Mouse (Mus musculus): Measurements from ENCODE around the gene Comp. TPM values are rescaled to one million over a fixed set of nuclear protein-coding genes. Genes with fewer than 3 reads are reported as not detected.
A peak's percentile ranks its signal among the peaks of the same experiment; 100 is the strongest.

The Comp gene
- total and polyA plus RNA-seq, 2 experiments = not detected

- no peak for TF ChIP-seq CTCF (IDR thresholded peaks at IDR 0.05; ENCODE audit: low read depth, low read length)
- TF ChIP-seq POLR2A (IDR thresholded peaks at IDR 0.05; ENCODE audit: extremely low read depth, insufficient read depth, low read length) = no peak
- peak; percentile 42 for DNase-seq (ENCODE audit: extremely low read depth, low read depth, low spot score)
- Histone ChIP-seq H3K36me3 (ENCODE audit: control insufficient read depth, insufficient read depth, low read length) (no peaks in the 10 kb centered on the region), H3K4me1 (ENCODE audit: control insufficient read depth, insufficient read depth, low read length) (peaks cover 44% of the 10 kb centered on the region), H3K27me3 (ENCODE audit: control insufficient read depth, insufficient read depth, low read length) (no peaks in the 10 kb centered on the region), H3K27ac (replicated peaks; ENCODE audit: insufficient read depth, low read depth, low read length) (peak overlapping the region; percentile 37), H3K79me2 (ENCODE audit: control insufficient read depth, insufficient read depth, low read length) (peaks cover 57% of the 10 kb centered on the region), H3K4me3 (ENCODE audit: insufficient read depth, low read depth, low read length) (peak overlapping the region; percentile 96), H3K9ac (ENCODE audit: low read depth, low read length) (peak overlapping the region; percentile 99)
- 29% methylated on average over 15 of the region's 15 CpGs for WGBS
These were observed 22.0 kb upstream of the Comp start for GRCm38 (mm10) chr8:70351035-70351999.

GRCm38 (mm10) chr8:70352000-70352384, 21.4 kb upstream of the Comp start:
- 6% methylated on average over 3 of the region's 3 CpGs for WGBS
- Histone ChIP-seq H3K9ac (ENCODE audit: low read depth, low read length) (peak overlapping the region; percentile 99), H3K36me3 (ENCODE audit: control insufficient read depth, insufficient read depth, low read length) (no peaks in the 10 kb centered on the region), H3K4me3 (ENCODE audit: insufficient read depth, low read depth, low read length) (peak overlapping the region; percentile 96), H3K27ac (replicated peaks; ENCODE audit: insufficient read depth, low read depth, low read length) (peak overlapping the region; percentile 37), H3K4me1 (ENCODE audit: control insufficient read depth, insufficient read depth, low read length) (peaks cover 44% of the 10 kb centered on the region), H3K27me3 (ENCODE audit: control insufficient read depth, insufficient read depth, low read length) (no peaks in the 10 kb centered on the region), H3K79me2 (ENCODE audit: control insufficient read depth, insufficient read depth, low read length) (peaks cover 51% of the 10 kb centered on the region; the same call in 1 of the 2 replicates)
- TF ChIP-seq POLR2A (IDR thresholded peaks at IDR 0.05; ENCODE audit: extremely low read depth, insufficient read depth, low read length) (no peak), CTCF (IDR thresholded peaks at IDR 0.05; ENCODE audit: low read depth, low read length) (no peak)
- no peak for DNase-seq (ENCODE audit: extremely low read depth, low read depth, low spot score)

- Histone ChIP-seq H3K9ac (ENCODE audit: low read depth, low read length) (peak overlapping the region; percentile 99), H3K79me2 (ENCODE audit: control insufficient read depth, insufficient read depth, low read length) (peaks cover 46% of the 10 kb centered on the region; the same call in 1 of the 2 replicates), H3K4me1 (ENCODE audit: control insufficient read depth, insufficient read depth, low read length) (peaks cover 38% of the 10 kb centered on the region), H3K27ac (replicated peaks; ENCODE audit: insufficient read depth, low read depth, low read length) (peak overlapping the region; percentile 37), H3K27me3 (ENCODE audit: control insufficient read depth, insufficient read depth, low read length) (no peaks in the 10 kb centered on the region), H3K36me3 (ENCODE audit: control insufficient read depth, insufficient read depth, low read length) (no peaks in the 10 kb centered on the region), H3K4me3 (ENCODE audit: insufficient read depth, low read depth, low read length) (peak overlapping the region; percentile 96)
- TF ChIP-seq POLR2A (IDR thresholded peaks at IDR 0.05; ENCODE audit: extremely low read depth, insufficient read depth, low read length) = no peak
- TF ChIP-seq CTCF (IDR thresholded peaks at IDR 0.05; ENCODE audit: low read depth, low read length) = no peak
- whole genome bisulfite sequencing = under 1% methylated on average over 64 of the region's 64 CpGs
- no peak for DNase-seq (ENCODE audit: extremely low read depth, low read depth, low spot score)
These were observed 20.7 kb upstream of the Comp start for GRCm38 (mm10) chr8:70352657-70353151.

GRCm38 (mm10) chr8:70353194-70353817, 20.1 kb upstream of the Comp start, which contains the start of gene Upf1:
Gene Upf1, minus strand, starts transcription at chr8:70353278.
- TF ChIP-seq CTCF (IDR thresholded peaks at IDR 0.05; ENCODE audit: low read depth, low read length) (no peak), POLR2A (IDR thresholded peaks at IDR 0.05; ENCODE audit: extremely low read depth, insufficient read depth, low read length) (peak; percentile 54; the same call in 1 of the 2 replicates)
- Histone ChIP-seq H3K27ac (replicated peaks; ENCODE audit: insufficient read depth, low read depth, low read length) (peak within 1 kb of the TSS; percentile 46), H3K27me3 (ENCODE audit: control insufficient read depth, insufficient read depth, low read length) (no peaks in the 10 kb centered on the region), H3K36me3 (ENCODE audit: control insufficient read depth, insufficient read depth, low read length) (no peaks in the 10 kb centered on the region), H3K79me2 (ENCODE audit: control insufficient read depth, insufficient read depth, low read length) (peaks cover 46% of the 10 kb centered on the region; the same call in 1 of the 2 replicates), H3K4me3 (ENCODE audit: insufficient read depth, low read depth, low read length) (peak within 1 kb of the TSS; percentile 96), H3K4me1 (ENCODE audit: control insufficient read depth, insufficient read depth, low read length) (peaks cover 36% of the 10 kb centered on the region), H3K9ac (ENCODE audit: low read depth, low read length) (peak within 1 kb of the TSS; percentile 99)
- peak; percentile 86 for DNase-seq (ENCODE audit: extremely low read depth, low read depth, low spot score)
- under 1% methylated on average over 69 of the region's 69 CpGs for WGBS

GRCm38 (mm10) chr8:70354004-70354403, 19.4 kb upstream of the Comp start:
- Histone ChIP-seq H3K4me1 (ENCODE audit: control insufficient read depth, insufficient read depth, low read length) (peaks cover 29% of the 10 kb centered on the region), H3K36me3 (ENCODE audit: control insufficient read depth, insufficient read depth, low read length) (no peaks in the 10 kb centered on the region), H3K9ac (ENCODE audit: low read depth, low read length) (peak overlapping the region; percentile 43), H3K27me3 (ENCODE audit: control insufficient read depth, insufficient read depth, low read length) (no peaks in the 10 kb centered on the region), H3K27ac (replicated peaks; ENCODE audit: insufficient read depth, low read depth, low read length) (peak overlapping the region; percentile 46), H3K4me3 (ENCODE audit: insufficient read depth, low read depth, low read length) (no peak overlapping the region), H3K79me2 (ENCODE audit: control insufficient read depth, insufficient read depth, low read length) (peaks cover 39% of the 10 kb centered on the region; the same call in 1 of the 2 replicates)
- no peak for TF ChIP-seq CTCF (IDR thresholded peaks at IDR 0.05; ENCODE audit: low read depth, low read length)
- TF ChIP-seq POLR2A (IDR thresholded peaks at IDR 0.05; ENCODE audit: extremely low read depth, insufficient read depth, low read length) = no peak
- DNase-seq (ENCODE audit: extremely low read depth, low read depth, low spot score) = no peak
- WGBS = 37% methylated on average over 4 of the region's 4 CpGs

All from liver, adult 2 months (tissue).